Mouse (Mus musculus) layer of hippocampus, postnatal 10 days (tissue): Measurements from ENCODE around the gene Brinp1. TPM values are rescaled to one million over a fixed set of nuclear protein-coding genes. Genes with fewer than 3 reads are reported as not detected.
"Not testable (repeated sequence)": the region's sequence is repeated elsewhere in the genome, so short reads cannot be mapped to it uniquely, and the experiment has no call there.

ENCODE experiments used
- DNase-seq, 2 experiments: peaks; one replicate each; pipeline ENCODE4 v3.0.0; 2021; ENCODE audit warnings: low spot score in 2 of 2
- total RNA-seq, 2 experiments: library from RNA; stranded (reverse); gene quantifications; 2 replicates each; pipeline ENCODE4 v1.2.3; 2021

The Brinp1 gene
- total RNA-seq, 2 experiments from 2014 or later: 178 to 195 TPM

DNA sequence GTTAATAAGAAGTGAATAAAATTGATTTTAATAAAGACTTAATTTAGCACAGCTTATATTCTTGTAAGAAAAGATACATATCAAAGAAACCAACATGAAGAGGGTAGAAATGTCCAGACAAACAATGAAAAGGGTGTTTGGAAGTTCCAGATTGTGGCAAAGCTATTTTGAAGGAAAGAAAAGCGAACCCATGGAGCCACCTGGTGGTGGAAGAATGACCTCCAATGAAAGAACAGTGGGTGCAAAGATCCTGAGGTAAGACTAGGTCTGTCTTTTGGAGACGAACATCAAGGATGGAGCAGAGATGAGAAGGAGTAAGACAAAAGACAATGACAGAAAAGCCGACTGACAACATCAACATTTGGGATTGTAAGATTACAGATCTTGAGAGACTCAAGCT, 108.2 kb downstream of the Brinp1 start:
- DNase-seq: peak; percentile 25 to 43

DNA sequence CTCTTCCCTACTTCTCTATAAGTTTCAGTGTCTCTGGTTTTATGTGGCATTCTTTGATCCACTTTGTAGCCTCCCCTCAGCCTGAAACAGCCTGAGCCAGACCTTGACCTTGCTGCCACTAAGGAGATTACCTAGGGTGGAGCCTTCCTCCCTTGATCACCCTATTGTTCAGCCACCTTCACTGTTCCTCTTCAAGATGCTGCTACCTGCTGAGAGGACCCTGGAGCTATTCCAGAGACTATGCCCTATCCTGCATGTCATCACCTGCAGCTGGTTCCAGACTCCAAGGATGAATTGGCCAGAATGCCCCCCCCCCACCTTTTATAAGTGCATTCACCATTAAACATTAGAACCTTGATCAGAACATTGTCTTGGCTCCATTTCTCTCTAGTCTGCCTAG, 140.2 kb downstream of the Brinp1 start:
- not testable (repeated sequence) for DNase-seq

DNA sequence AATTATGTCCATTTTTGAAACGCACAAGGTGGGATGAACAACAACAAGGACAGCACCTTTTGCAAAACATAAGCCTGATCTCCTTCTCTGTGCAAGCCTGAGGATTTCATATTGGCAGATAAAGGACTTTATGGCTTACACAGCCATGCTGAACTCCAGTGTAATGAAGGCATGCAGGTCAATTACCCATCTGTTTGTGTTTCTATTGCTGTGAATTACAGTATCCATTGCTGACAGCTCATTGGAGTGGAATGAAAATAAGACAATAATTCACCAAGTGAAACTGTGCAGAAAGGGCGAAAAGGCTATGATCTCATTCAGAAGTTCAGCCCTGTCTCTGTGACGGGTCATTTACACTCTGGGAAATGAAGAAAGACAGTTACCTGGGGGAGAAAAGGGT, 147.7 kb downstream of the Brinp1 start:
- DNase-seq: no peak

DNA sequence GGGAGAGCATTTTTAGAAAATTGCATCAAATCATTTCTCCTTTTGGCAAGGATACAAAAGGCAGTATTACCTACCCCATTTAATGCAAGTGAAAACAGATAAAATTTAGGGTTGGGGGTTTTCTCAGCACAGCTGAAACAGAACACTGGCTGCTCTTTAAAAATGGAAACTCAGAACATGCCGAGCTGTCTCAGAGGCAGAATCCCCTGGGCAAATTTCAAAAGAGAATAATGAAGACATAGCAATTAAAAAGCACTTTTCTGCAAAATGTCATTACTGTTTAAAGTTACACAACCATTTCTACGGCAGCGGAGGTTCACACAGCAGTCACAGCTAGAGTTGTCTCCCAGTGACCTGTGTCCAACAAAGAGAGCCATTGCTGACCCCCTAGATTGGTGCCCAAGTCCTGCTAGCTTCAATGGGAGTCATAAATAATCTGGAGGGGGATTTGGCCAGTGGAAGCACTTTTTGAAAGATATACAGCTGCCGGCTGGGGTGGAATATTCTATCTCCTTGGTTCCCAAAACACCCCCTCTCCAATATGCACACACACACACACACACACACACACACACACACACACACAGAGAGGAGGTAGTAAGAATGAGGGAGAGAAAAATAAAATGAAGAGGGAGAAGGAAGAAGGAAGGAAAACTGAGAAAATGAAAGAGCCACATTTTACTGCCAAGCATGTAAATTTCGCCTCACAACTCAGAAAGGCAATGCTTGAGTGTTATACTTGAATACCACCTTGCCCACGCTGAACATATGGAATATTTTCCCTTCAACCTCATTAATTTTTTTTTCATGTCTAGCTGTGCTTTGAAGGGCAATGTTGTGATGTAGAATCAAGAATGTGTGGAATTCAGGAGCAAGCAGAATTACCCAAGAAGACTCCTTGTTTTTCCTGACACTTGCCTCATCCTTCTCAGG, 152.0 kb downstream of the Brinp1 start:
- peak in 1 of 2 experiments; percentile 16 for DNase-seq

DNA sequence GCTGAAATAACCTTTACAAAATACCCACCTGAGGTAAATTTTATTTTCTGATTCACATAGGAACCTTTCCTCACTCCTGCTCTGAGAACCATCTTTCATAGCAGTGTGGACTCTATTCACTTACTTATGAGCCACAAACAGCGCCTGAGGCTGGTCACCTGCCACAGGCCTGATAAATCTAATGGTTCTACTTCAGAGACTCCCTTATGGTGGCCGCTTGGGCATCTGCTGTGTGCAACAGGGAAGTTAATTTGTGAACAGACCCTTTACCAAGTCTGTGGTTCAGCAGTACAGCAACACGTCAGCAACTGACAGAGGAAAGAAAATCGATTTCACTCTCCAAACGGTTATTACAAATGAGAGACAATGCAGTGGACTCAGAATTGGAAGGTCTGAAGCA, 164.2 kb downstream of the Brinp1 start:
- no peak for DNase-seq

DNA sequence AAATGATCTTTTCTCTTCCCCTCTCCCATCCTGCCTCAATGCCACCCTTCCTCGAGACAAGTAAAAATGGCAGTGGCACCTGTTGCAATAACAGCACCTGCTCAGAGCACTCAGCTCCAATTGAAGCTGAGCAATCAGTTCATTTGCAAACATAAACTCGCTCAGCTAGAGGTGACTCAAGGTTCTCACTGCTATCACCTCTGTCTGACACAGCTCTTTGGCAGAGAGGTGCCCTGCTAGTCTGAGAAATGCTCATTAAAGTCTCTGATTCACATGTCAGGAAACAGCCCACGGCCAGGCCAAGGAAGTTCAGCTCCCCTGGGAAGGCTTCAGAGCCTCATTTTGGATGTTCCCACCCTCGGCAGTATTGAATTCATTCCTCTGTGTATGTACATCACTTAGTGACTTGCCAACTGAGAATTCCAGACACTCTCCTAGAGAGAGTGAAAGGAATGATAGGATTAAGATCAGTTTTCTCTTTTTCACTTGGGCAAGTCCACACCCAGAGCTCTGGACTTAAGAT, 165.7 kb downstream of the Brinp1 start:
- no peak for DNase-seq

DNA sequence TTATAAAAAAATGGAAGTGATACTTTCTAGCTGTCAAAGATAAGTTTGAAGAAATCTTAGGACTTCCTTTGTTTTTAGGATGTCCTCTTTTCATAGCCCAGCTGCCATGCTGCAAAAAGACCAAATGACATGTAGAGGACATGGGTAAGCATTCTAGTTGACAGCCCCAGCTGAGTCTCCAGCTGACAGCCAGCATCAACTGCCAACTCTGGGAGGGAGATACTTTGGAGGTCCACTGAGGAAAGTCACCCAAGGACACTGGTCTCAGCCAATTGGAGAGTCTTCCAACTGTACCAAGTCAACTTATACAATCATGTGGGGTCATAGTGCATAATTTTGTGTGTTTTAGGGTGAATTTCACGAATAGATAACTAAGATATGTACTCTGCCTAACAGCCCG, 166.6 kb downstream of the Brinp1 start:
- no peak for DNase-seq

DNA sequence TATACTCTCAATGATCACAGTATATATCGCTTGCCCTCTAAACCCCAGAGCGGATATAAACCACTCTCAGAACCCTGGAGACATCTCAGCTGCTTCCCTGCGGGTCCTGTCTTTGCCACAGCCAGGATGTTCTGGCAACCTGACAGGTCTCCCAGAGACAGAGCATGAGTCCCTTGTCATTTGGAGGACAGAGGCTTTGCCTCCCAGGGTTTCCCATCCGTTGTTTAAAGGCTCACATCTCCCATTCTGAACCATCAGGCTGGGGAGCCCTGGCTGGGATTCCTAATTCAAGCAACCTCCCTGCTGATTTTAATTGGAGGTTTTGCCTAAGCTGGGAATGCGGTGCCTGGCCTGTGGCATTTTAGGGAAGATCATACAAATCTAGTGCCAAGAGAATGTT, 185.9 kb downstream of the Brinp1 start:
- DNase-seq: peak; percentile 42 to 52

DNA sequence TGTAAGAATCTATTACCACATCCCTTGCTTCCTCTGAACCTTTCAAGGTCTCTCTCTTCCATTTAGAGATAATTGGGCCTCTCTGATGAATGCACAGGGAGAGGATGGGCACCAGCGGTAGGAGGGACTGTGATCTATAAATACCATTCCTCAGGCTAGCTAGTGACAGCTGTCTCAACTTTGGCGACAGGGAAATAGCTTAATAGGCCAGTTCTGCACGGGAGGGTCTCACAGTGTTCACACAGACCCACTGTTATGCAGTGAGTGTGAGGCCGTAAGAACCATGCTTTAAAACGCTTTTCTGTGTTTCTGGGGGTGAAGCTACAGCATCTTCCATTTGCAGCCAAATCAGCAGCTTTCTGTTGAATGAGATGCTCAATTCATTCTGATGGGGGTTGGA, 186.8 kb downstream of the Brinp1 start:
- DNase-seq: no peak

DNA sequence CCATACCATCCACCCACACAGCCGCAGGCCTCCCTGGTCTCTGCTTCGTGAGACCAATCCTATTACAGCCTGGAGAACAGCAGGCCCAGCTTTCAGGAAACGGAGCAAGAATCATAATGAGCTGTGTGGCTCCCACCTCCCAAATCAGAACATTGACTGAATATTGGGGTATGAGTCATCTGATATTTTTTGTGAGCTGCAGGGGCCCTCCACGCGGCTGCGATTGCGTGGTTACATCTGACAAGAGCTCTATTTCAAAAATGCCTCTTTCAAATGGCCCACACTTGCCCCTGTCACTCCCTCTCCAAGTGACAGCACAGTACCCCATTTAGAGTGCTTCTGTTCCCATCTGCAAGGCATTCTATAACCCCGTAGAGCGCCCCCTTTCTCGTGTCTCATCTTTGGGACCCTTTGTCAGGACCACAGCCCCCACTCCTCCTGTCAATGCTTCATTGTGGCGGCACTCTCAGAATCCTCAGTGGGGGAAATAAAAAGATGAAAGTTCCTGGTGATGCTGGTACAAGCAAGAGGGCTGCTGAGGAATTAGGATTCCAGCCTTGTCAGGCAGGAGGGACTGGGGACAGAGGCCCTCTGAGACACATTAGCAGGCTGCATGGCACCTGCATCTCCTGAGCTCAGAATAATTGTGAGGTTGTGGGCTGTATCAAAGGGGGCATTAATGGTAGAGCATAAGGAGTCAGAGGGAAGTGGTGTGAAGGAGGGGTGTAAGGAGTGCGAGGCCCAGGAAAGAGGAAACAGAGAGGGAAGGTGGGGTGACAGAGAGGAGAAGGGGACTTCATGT, 188.2 kb downstream of the Brinp1 start:
- DNase-seq: peak; percentile 63 to 67

DNA sequence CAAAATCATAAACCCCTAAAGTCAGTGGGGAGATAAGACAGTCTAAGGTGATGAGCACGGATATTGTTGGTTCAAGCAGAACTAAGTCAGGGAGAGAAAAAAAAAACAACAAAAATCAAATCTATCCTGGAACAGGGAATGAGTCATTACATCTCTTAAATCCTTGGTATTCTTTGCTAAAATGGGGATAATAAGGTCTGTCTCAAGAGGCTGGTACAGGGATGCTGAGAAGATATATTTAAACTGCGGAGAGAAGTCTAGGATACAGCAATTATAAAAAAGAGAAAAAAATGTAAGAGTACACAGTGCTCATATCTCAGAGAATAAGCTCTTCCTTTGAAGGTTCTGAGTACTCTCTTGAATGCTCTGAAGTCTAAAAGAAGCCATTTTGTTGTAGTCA, 189.3 kb downstream of the Brinp1 start:
- no peak for DNase-seq

DNA sequence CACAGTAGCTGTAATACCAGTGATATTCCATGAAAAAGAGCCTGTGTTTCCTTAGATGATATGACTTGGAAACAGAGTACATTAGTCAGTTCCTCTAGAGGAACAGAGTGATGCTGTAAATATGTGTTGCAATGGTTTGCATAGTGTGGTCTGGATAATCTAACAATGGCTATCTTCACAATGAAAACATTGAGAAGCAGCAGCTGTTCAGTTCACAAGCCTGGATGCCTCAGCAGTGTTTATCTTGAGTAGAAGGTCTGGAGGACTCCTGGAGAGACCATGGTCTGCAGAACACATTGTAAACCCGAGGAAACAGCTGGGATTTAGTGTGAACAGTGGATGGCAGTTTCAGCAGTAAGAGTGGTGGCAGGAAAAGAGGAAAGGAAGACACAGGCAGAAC, 233.2 kb downstream of the Brinp1 start:
- DNase-seq: no peak
